In genomic region chr10:108300843-108301242, GRCm38 (mm10) we compare ENCODE assay signal across 8 mouse cellular contexts. TPM values are rescaled to one million over a fixed set of nuclear protein-coding genes. Genes with fewer than 3 reads are reported as not detected.
A peak's percentile ranks its signal among the peaks of the same experiment; 100 is the strongest.
DNase-seq lines count a peak whose midpoint lies in the region; ATAC-seq and TF ChIP-seq lines count a peak whose summit lies in the region.

No protein-coding gene starts in this region.

- H3K4me2 ChIP-seq in forebrain, embryonic 14.5 days (ENCODE audit: low read length): peak overlapping the region; percentile 32; the same call in 1 of the 2 replicates
- H3K4me2 ChIP-seq in liver, postnatal 0 days (ENCODE audit: low read depth, low read length): peak overlapping the region; percentile 51; the same call in 1 of the 2 replicates
- H3K4me2 ChIP-seq in neural tube, embryonic 14.5 days (ENCODE audit: low read depth, low read length): peak overlapping the region; percentile 38

- intact Hi-C loops in heart, postnatal 14 days (cut with DNase I): loop anchor here (1.0 to 5.0 kb wide), 3 partner anchors 145 to 236 kb away; no protein-coding TSS in a partner anchor

- TF ChIP-seq EP300 in liver, postnatal 0 days (IDR thresholded peaks at IDR 0.05; ENCODE audit: low read depth): no peak; the same call in 1 of the 2 replicates

- H3K9ac ChIP-seq in forebrain, embryonic 14.5 days (ENCODE audit: low read length): no peak overlapping the region
- H3K9ac ChIP-seq in liver, postnatal 0 days (replicated peaks): no peak overlapping the region
- H3K9ac ChIP-seq in neural tube, embryonic 14.5 days (replicated peaks; ENCODE audit: low read depth, low read length): no peak overlapping the region

- peak; percentile 91 for DNase-seq in ES-CJ7 (ENCODE audit: low read depth, low spot score)
- peak; percentile 66 for DNase-seq in cerebellum, adult 11 months
- DNase-seq in forebrain, embryonic 14.5 days (ENCODE audit: low spot score): peak; percentile 91
- DNase-seq in heart, postnatal 14 days: peak; percentile 83 to 85
- DNase-seq in large intestine, adult 2 months (ENCODE audit: low read depth, low spot score): peak; percentile 85
- peak; percentile 83 for DNase-seq in liver, postnatal 0 days

- WGBS in forebrain, embryonic 14.5 days: 13% methylated on average over 19 of the region's 19 CpGs
- WGBS in large intestine, adult 2 months: 3% methylated on average over 19 of the region's 19 CpGs
- 7% methylated on average over 19 of the region's 19 CpGs for WGBS in liver, postnatal 0 days (ENCODE audit: insufficient replicate concordance)
- WGBS in neural tube, embryonic 14.5 days: 12% methylated on average over 19 of the region's 19 CpGs

- H3K36me3 ChIP-seq in forebrain, embryonic 14.5 days (ENCODE audit: control insufficient read depth, insufficient read depth, low read length): no peaks in the 10 kb centered on the region
- no peaks in the 10 kb centered on the region for H3K36me3 ChIP-seq in liver, postnatal 0 days (replicated peaks; ENCODE audit: insufficient read depth, low read length)
- H3K36me3 ChIP-seq in neural tube, embryonic 14.5 days (ENCODE audit: control insufficient read depth, insufficient read depth, low read length): no peaks in the 10 kb centered on the region
- no peaks in the 10 kb centered on the region for H3K36me3 ChIP-seq in testis, adult 2 months (ENCODE audit: control insufficient read depth, insufficient read depth, low read length)

- H3K27ac ChIP-seq in forebrain, embryonic 14.5 days (ENCODE audit: low read depth, low read length): no peak overlapping the region
- no peak overlapping the region for H3K27ac ChIP-seq in liver, postnatal 0 days (ENCODE audit: low read depth)
- no peak overlapping the region for H3K27ac ChIP-seq in neural tube, embryonic 14.5 days (ENCODE audit: low read depth, low read length)
- H3K27ac ChIP-seq in testis, adult 2 months (ENCODE audit: control insufficient read depth, insufficient read depth, low read depth, low read length): no peak overlapping the region; the same call in 1 of the 2 replicates

- H3K4me3 ChIP-seq in forebrain, embryonic 14.5 days (ENCODE audit: low read depth, low read length): no peak overlapping the region
- no peak overlapping the region for H3K4me3 ChIP-seq in liver, postnatal 0 days (ENCODE audit: low read depth, low read length)
- H3K4me3 ChIP-seq in neural tube, embryonic 14.5 days (ENCODE audit: low read depth, low read length): no peak overlapping the region
- H3K4me3 ChIP-seq in testis, adult 2 months (ENCODE audit: control insufficient read depth, low read depth, low read length): peak overlapping the region; percentile 58

- no peaks in the 10 kb centered on the region for H3K9me3 ChIP-seq in forebrain, embryonic 14.5 days (replicated peaks; ENCODE audit: control insufficient read depth, low read length)
- no peaks in the 10 kb centered on the region for H3K9me3 ChIP-seq in liver, postnatal 0 days (ENCODE audit: low read length)
- H3K9me3 ChIP-seq in neural tube, embryonic 14.5 days (ENCODE audit: control insufficient read depth, low read length): no peaks in the 10 kb centered on the region

- TF ChIP-seq CTCF in liver, postnatal 0 days (IDR thresholded peaks at IDR 0.05; ENCODE audit: low read depth): peak; percentile 81
- peak; percentile 84 for TF ChIP-seq CTCF in testis, adult 2 months (IDR thresholded peaks at IDR 0.05; ENCODE audit: control insufficient read depth, insufficient read depth, insufficient replicate concordance, low read depth, low read length)

- peak; percentile 93 for ATAC-seq in forebrain, embryonic 14.5 days
- peak; percentile 75 for ATAC-seq in liver, postnatal 0 days
- peak; percentile 88; the same call in 1 of the 2 replicates for ATAC-seq in neural tube, embryonic 14.5 days (ENCODE audit: low read depth)

- TF ChIP-seq POLR2A in testis, adult 2 months (IDR thresholded peaks at IDR 0.05; ENCODE audit: control insufficient read depth, low read depth, low read length): no peak

- no peaks in the 10 kb centered on the region for H3K27me3 ChIP-seq in forebrain, embryonic 14.5 days (replicated peaks; ENCODE audit: control insufficient read depth, insufficient read depth, low read length)
- no peaks in the 10 kb centered on the region for H3K27me3 ChIP-seq in liver, postnatal 0 days (ENCODE audit: insufficient read depth, low read length)
- no peaks in the 10 kb centered on the region for H3K27me3 ChIP-seq in neural tube, embryonic 14.5 days (ENCODE audit: control insufficient read depth, insufficient read depth, low read length)
- no peaks in the 10 kb centered on the region for H3K27me3 ChIP-seq in testis, adult 2 months (ENCODE audit: control insufficient read depth, insufficient read depth, low read length)

- no peaks in the 10 kb centered on the region for H3K4me1 ChIP-seq in forebrain, embryonic 14.5 days (ENCODE audit: control insufficient read depth, insufficient read depth, low read length)
- H3K4me1 ChIP-seq in liver, postnatal 0 days (ENCODE audit: insufficient read depth): no peaks in the 10 kb centered on the region
- no peaks in the 10 kb centered on the region for H3K4me1 ChIP-seq in neural tube, embryonic 14.5 days (ENCODE audit: control insufficient read depth, insufficient read depth, low read length)
- H3K4me1 ChIP-seq in testis, adult 2 months (ENCODE audit: control insufficient read depth, insufficient read depth, low read length): peaks cover 2% of the 10 kb centered on the region

RNA-seq across cellular contexts. Expression of gene Pawr, which starts 31.1 kb away (rescaled TPM):
- polyA plus RNA-seq in forebrain, embryonic 14.5 days (2014; fragmentation: Nextera tagmentation; extraction: Ambion mirVana): 3.8 and 4.2 TPM in 2 replicates
- total RNA-seq in heart, postnatal 14 days (2021): 1 to 10 TPM; 3.1 to 3.4 TPM
- 7.3 and 12.4 TPM in 2 replicates for polyA plus RNA-seq in large intestine, adult 2 months (2012; rRNA removed)
- 3.5 and 4.9 TPM in 2 replicates for polyA plus RNA-seq in liver, postnatal 0 days (2015; fragmentation: Nextera tagmentation; extraction: Ambion mirVana)
- 3.8 and 4.1 TPM in 2 replicates for polyA plus RNA-seq in neural tube, embryonic 14.5 days (2014; fragmentation: Nextera tagmentation; extraction: Ambion mirVana)
- 0.91 and 1.9 TPM in 2 replicates for polyA plus RNA-seq in testis, adult 2 months (2012; rRNA removed)
